ENCODE assay signal across 29 mouse cellular contexts in the genomic region with DNA sequence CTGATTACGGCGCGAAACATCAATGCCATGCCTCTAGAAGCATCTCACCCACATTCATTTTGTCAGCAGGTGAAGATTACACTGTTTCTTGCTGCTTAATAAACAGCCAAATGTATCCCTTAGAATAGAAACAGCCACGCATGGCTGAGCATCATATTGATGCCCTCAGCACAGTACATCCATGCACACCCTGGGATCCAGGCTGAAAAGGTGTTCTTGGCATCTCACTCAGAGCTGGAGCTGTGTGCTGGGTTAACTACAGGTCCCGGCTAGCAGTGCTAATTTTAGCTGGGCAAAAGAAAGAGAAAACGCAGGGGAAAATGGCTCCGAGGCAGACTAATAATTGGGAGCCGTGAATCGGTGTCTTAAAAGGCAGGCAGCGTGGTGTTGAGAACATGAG.
A peak's percentile ranks its signal among the peaks of the same experiment; 100 is the strongest.
DNase-seq lines count a peak whose midpoint lies in the region; ATAC-seq lines count a peak whose summit lies in the region.
"Had no signal": no experiment of that assay in that cellular context is flagged by ENCODE, and none has a peak within 500 bp of the region (broad histone marks: within the 10 kb centered on the region; RNA-seq: fewer than 3 reads in every experiment).

No protein-coding gene starts in this region.

- no peak overlapping the region for H3K9ac ChIP-seq in kidney, embryonic 16.5 days (replicated peaks; ENCODE audit: low read length)
- H3K9ac ChIP-seq in forebrain, embryonic 14.5 days (ENCODE audit: low read length) = no peak overlapping the region
- H3K9ac ChIP-seq: forebrain, embryonic 15.5 days; heart, embryonic 13.5 days; hindbrain, embryonic 15.5 days; limb, embryonic 13.5 days; lung, embryonic 15.5 days; neural tube, embryonic 12.5 days had no signal

- no peak for ATAC-seq in kidney, embryonic 16.5 days (ENCODE audit: low FRiP score, low TSS enrichment)
- no peak for ATAC-seq in activated CD4-positive, CD25-positive, alpha-beta regulatory T cell, adult 4 months
- no peak for ATAC-seq in forebrain, embryonic 14.5 days
- ATAC-seq: forebrain, embryonic 15.5 days; inflammation-experienced regulatory T-cells, adult 6 months had no signal

- H3K27me3 ChIP-seq in kidney, embryonic 16.5 days (ENCODE audit: insufficient read depth, low read length) = no peaks in the 10 kb centered on the region
- no peaks in the 10 kb centered on the region for H3K27me3 ChIP-seq in forebrain, embryonic 14.5 days (replicated peaks; ENCODE audit: control insufficient read depth, insufficient read depth, low read length)
- H3K27me3 ChIP-seq: forebrain, embryonic 15.5 days; heart, embryonic 13.5 days; hindbrain, embryonic 15.5 days; limb, embryonic 13.5 days; lung, embryonic 15.5 days; neural tube, embryonic 12.5 days had no signal

- no peak overlapping the region for H3K27ac ChIP-seq in kidney, embryonic 16.5 days (ENCODE audit: low read length)
- H3K27ac ChIP-seq in forebrain, embryonic 14.5 days (ENCODE audit: low read depth, low read length) = no peak overlapping the region
- H3K27ac ChIP-seq: forebrain, embryonic 15.5 days; heart, embryonic 13.5 days; hindbrain, embryonic 15.5 days; layer of hippocampus, adult 2 months; left cerebral cortex, adult 2 months; limb, embryonic 13.5 days; lung, embryonic 15.5 days; neural tube, embryonic 12.5 days had no signal

- H3K36me3 ChIP-seq in kidney, embryonic 16.5 days (ENCODE audit: insufficient read depth, low read length) = no peaks in the 10 kb centered on the region
- no peaks in the 10 kb centered on the region for H3K36me3 ChIP-seq in forebrain, embryonic 14.5 days (ENCODE audit: control insufficient read depth, insufficient read depth, low read length)
- H3K36me3 ChIP-seq: forebrain, embryonic 15.5 days; heart, embryonic 13.5 days; hindbrain, embryonic 15.5 days; limb, embryonic 13.5 days; lung, embryonic 15.5 days; neural tube, embryonic 12.5 days had no signal

- no peak overlapping the region for H3K4me3 ChIP-seq in kidney, embryonic 16.5 days (ENCODE audit: low read length)
- no peak overlapping the region for H3K4me3 ChIP-seq in forebrain, embryonic 14.5 days (ENCODE audit: low read depth, low read length)
- H3K4me3 ChIP-seq: forebrain, embryonic 15.5 days; heart, embryonic 13.5 days; hindbrain, embryonic 15.5 days; layer of hippocampus, adult 2 months; left cerebral cortex, adult 2 months; limb, embryonic 13.5 days; lung, embryonic 15.5 days; myocyte; neural tube, embryonic 12.5 days had no signal

- no peaks in the 10 kb centered on the region for H3K9me3 ChIP-seq in kidney, embryonic 16.5 days (ENCODE audit: low read length)
- H3K9me3 ChIP-seq in forebrain, embryonic 14.5 days (replicated peaks; ENCODE audit: control insufficient read depth, low read length) = no peaks in the 10 kb centered on the region
- H3K9me3 ChIP-seq: forebrain, embryonic 15.5 days; heart, embryonic 13.5 days; hindbrain, embryonic 15.5 days; limb, embryonic 13.5 days; lung, embryonic 15.5 days; neural tube, embryonic 12.5 days had no signal

- 88% methylated on average over 10 of the region's 10 CpGs for WGBS in kidney, embryonic 16.5 days
- WGBS in forebrain, embryonic 14.5 days = 89% methylated on average over 10 of the region's 10 CpGs

- no peak overlapping the region for H3K4me2 ChIP-seq in kidney, embryonic 16.5 days (replicated peaks; ENCODE audit: low read depth, low read length)
- no peak overlapping the region for H3K4me2 ChIP-seq in forebrain, embryonic 14.5 days (ENCODE audit: low read length)
- H3K4me2 ChIP-seq: forebrain, embryonic 15.5 days; heart, embryonic 13.5 days; hindbrain, embryonic 15.5 days; limb, embryonic 13.5 days; liver, embryonic 11.5 days; lung, embryonic 15.5 days; midbrain, embryonic 11.5 days; neural tube, embryonic 12.5 days had no signal

- peak; percentile 11 for DNase-seq in kidney, adult 9 months
- peak; percentile 55 to 67 for DNase-seq in cerebellum, adult 18-20 months
- DNase-seq in cerebellum, postnatal 10 days = peak; percentile 28 to 44
- no peak for DNase-seq in adrenal gland, adult (ENCODE audit: inconsistent age in 2 of 2, low spot score in 1 of 2)
- DNase-seq in forebrain, embryonic 14.5 days (ENCODE audit: low spot score) = no peak
- DNase-seq: adrenal gland, adult 8-10 months; B cell, adult 2 months; gastrocnemius, postnatal 36 days; heart, postnatal 10 days; kidney, adult 8-10 months; lung, postnatal 36 days; right cerebral cortex, adult 18-20 months; spleen, adult 18-20 months; thymus, adult 18-20 months; thymus, postnatal 25 days had no signal

- H3K4me1 ChIP-seq in kidney, embryonic 16.5 days (ENCODE audit: insufficient read depth, low read length) = 0 out of 2 replicates have a peak, but pooled peaks cover 3% of the 10 kb centered on the region
- no peaks in the 10 kb centered on the region for H3K4me1 ChIP-seq in forebrain, embryonic 14.5 days (ENCODE audit: control insufficient read depth, insufficient read depth, low read length)
- H3K4me1 ChIP-seq: forebrain, embryonic 15.5 days; hindbrain, embryonic 15.5 days; neural tube, embryonic 12.5 days had no signal

Comparison
In these comparisons a context has a peak if more than half of its experiments do, and no peak if none do; other contexts are left out.
1. DNase-seq: peak in kidney, adult 9 months (single experiment), cerebellum, adult 18-20 months (2 of 2) and cerebellum, postnatal 10 days (2 of 2); none in adrenal gland, adult (0 of 2) and forebrain, embryonic 14.5 days (single experiment).